Comparison of ENCODE assay signal across 18 mouse cellular contexts in genomic region chr7:63520299-63520698, GRCm38 (mm10).
A peak's percentile ranks its signal among the peaks of the same experiment; 100 is the strongest.
DNase-seq lines count a peak whose midpoint lies in the region; ATAC-seq lines count a peak whose summit lies in the region.
"Had no signal": no experiment of that assay in that cellular context is flagged by ENCODE, and none has a peak within 500 bp of the region (broad histone marks: within the 10 kb centered on the region; RNA-seq: fewer than 3 reads in every experiment).

No protein-coding gene starts in this region.

- intact Hi-C loops in left cerebral cortex, postnatal 4 days (cut with DNase I): no loop called here
- intact Hi-C loops in left cerebral cortex, postnatal 36 days (cut with DNase I): no loop called here

- no peak overlapping the region for H3K4me2 ChIP-seq in forebrain, embryonic 16.5 days (ENCODE audit: low read length)
- H3K4me2 ChIP-seq: embryonic facial prominence, embryonic 13.5 days; heart, embryonic 12.5 days; hindbrain, embryonic 14.5 days had no signal

- no peak overlapping the region for H3K9ac ChIP-seq in forebrain, embryonic 16.5 days (replicated peaks; ENCODE audit: low read depth, low read length)
- H3K9ac ChIP-seq: embryonic facial prominence, embryonic 13.5 days; heart, embryonic 12.5 days; hindbrain, embryonic 14.5 days had no signal

- ATAC-seq in forebrain, embryonic 16.5 days: no peak
- ATAC-seq: forebrain, embryonic 14.5 days; intestine, embryonic 16.5 days had no signal

- H3K27ac ChIP-seq in forebrain, embryonic 16.5 days (ENCODE audit: low read length): no peak overlapping the region
- H3K27ac ChIP-seq: embryonic facial prominence, embryonic 13.5 days; hindbrain, embryonic 10.5 days; hindbrain, embryonic 14.5 days had no signal

- DNase-seq in left cerebral cortex, postnatal 4 days: peak; percentile 13
- DNase-seq in left cerebral cortex, postnatal 36 days (ENCODE audit: low spot score in 2 of 2): no peak
- DNase-seq in cerebellum, adult 18-20 months: peak; percentile 92 to 96
- peak; percentile 97 for DNase-seq in cerebellum, adult 9-11 months
- DNase-seq in cerebellum, postnatal 36 days: peak; percentile 91 to 94
- no peak for DNase-seq in c-Kit-positive CD71-positive TER-119-positive erythroid progenitor cells, embryonic 14.5 days (ENCODE audit: low spot score)
- no peak for DNase-seq in retina, embryonic 14.5 days (ENCODE audit: low spot score)
- DNase-seq: adrenal gland, adult 8-10 months; adrenal gland, postnatal 36 days; gastrocnemius, postnatal 25 days; kidney, adult 2 months had no signal

- H3K4me1 ChIP-seq in forebrain, embryonic 16.5 days (replicated peaks; ENCODE audit: control insufficient read depth, insufficient read depth, low read length): no peaks in the 10 kb centered on the region
- H3K4me1 ChIP-seq: embryonic facial prominence, embryonic 13.5 days; heart, embryonic 12.5 days; hindbrain, embryonic 10.5 days had no signal

- H3K4me3 ChIP-seq in forebrain, embryonic 16.5 days (replicated peaks; ENCODE audit: low read length): no peak overlapping the region
- H3K4me3 ChIP-seq: embryonic facial prominence, embryonic 13.5 days; heart, embryonic 12.5 days; hindbrain, embryonic 10.5 days had no signal

- no peaks in the 10 kb centered on the region for H3K36me3 ChIP-seq in forebrain, embryonic 16.5 days (ENCODE audit: control insufficient read depth, insufficient read depth)
- H3K36me3 ChIP-seq: embryonic facial prominence, embryonic 13.5 days; heart, embryonic 12.5 days; hindbrain, embryonic 10.5 days had no signal

- H3K9me3 ChIP-seq in forebrain, embryonic 16.5 days (ENCODE audit: control insufficient read depth, low read length): no peaks in the 10 kb centered on the region
- H3K9me3 ChIP-seq: embryonic facial prominence, embryonic 13.5 days; heart, embryonic 12.5 days; hindbrain, embryonic 10.5 days had no signal

- 80% methylated on average over 1 of the region's 1 CpGs for WGBS in forebrain, embryonic 16.5 days

- no peaks in the 10 kb centered on the region for H3K27me3 ChIP-seq in forebrain, embryonic 16.5 days (replicated peaks; ENCODE audit: control insufficient read depth, insufficient read depth, low read length)
- H3K27me3 ChIP-seq: embryonic facial prominence, embryonic 13.5 days; heart, embryonic 12.5 days had no signal

Comparison
In these comparisons a context has a peak if more than half of its experiments do, and no peak if none do; other contexts are left out.
1. DNase-seq: peak in left cerebral cortex, postnatal 4 days (single experiment), cerebellum, adult 18-20 months (2 of 2), cerebellum, adult 9-11 months (single experiment) and cerebellum, postnatal 36 days (2 of 2); none in left cerebral cortex, postnatal 36 days (0 of 2), c-Kit-positive CD71-positive TER-119-positive erythroid progenitor cells, embryonic 14.5 days (single experiment) and retina, embryonic 14.5 days (single experiment).